Mouse (Mus musculus): ENCODE data around the gene Wee2. TPM values are rescaled to one million over a fixed set of nuclear protein-coding genes. Genes with fewer than 3 reads are reported as not detected.

The Wee2 gene
- polyA plus RNA-seq, 1 experiment from 2014 or later = not detected

- 42% methylated on average over 6 of the region's 6 CpGs for WGBS (ENCODE audit: insufficient replicate concordance)
- H3K4me1 ChIP-seq (ENCODE audit: insufficient read depth) = no peaks in the 10 kb centered on the region
- H3K4me2 ChIP-seq (ENCODE audit: low read depth, low read length) = no peak overlapping the region
- DNase-seq = no peak
- no peaks in the 10 kb centered on the region for H3K36me3 ChIP-seq (replicated peaks; ENCODE audit: insufficient read depth, low read length)
- H3K9me3 ChIP-seq (ENCODE audit: low read length) = no peaks in the 10 kb centered on the region
- ATAC-seq = no peak
- no peak overlapping the region for H3K27ac ChIP-seq (ENCODE audit: low read depth)
- no peak overlapping the region for H3K9ac ChIP-seq (replicated peaks)
- H3K27me3 ChIP-seq (ENCODE audit: insufficient read depth, low read length) = peaks cover 3% of the 10 kb centered on the region; the same call in 1 of the 2 replicates
- no peak overlapping the region for H3K4me3 ChIP-seq (ENCODE audit: low read depth, low read length)
- TF ChIP-seq EP300 (IDR thresholded peaks at IDR 0.05; ENCODE audit: low read depth) = no peak
- TF ChIP-seq CTCF (IDR thresholded peaks at IDR 0.05; ENCODE audit: low read depth) = peak; percentile 41
These were observed 26.8 kb downstream of the Wee2 start for GRCm38 (mm10) chr6:40465710-40466109.

GRCm38 (mm10) chr6:40470916-40471719 lies 32.2 kb downstream of the Wee2 start, which contains the start of gene Ssbp1:
Gene Ssbp1 (plus strand): TSS chr6:40471352.
- DNase-seq (peak; percentile 93), ATAC-seq (peak; percentile 98)
- H3K36me3 ChIP-seq (replicated peaks; ENCODE audit: insufficient read depth, low read length) = peaks cover 26% of the 10 kb centered on the region
- peak within 1 kb of the TSS; percentile 96 for H3K27ac ChIP-seq (ENCODE audit: low read depth)
- H3K27me3 ChIP-seq (ENCODE audit: insufficient read depth, low read length) = no peaks in the 10 kb centered on the region
- no peaks in the 10 kb centered on the region for H3K9me3 ChIP-seq (ENCODE audit: low read length)
- peak within 1 kb of the TSS; percentile 76 for H3K4me2 ChIP-seq (ENCODE audit: low read depth, low read length)
- peak within 1 kb of the TSS; percentile 80 for H3K4me3 ChIP-seq (ENCODE audit: low read depth, low read length)
- under 1% methylated on average over 54 of the region's 54 CpGs for WGBS (ENCODE audit: insufficient replicate concordance)
- peak within 1 kb of the TSS; percentile 88 for H3K9ac ChIP-seq (replicated peaks)
- TF ChIP-seq EP300 (IDR thresholded peaks at IDR 0.05; ENCODE audit: low read depth) = peak; percentile 83
- peak; percentile 33; the same call in 1 of the 2 replicates for TF ChIP-seq CTCF (IDR thresholded peaks at IDR 0.05; ENCODE audit: low read depth)
- H3K4me1 ChIP-seq (ENCODE audit: insufficient read depth) = peaks cover 4% of the 10 kb centered on the region; the same call in 1 of the 2 replicates

- 0% methylated on average over 7 of the region's 7 CpGs for WGBS (ENCODE audit: insufficient replicate concordance)
- Histone ChIP-seq H3K27me3 (ENCODE audit: insufficient read depth, low read length) (no peaks in the 10 kb centered on the region), H3K27ac (ENCODE audit: low read depth) (peak overlapping the region; percentile 96), H3K4me2 (ENCODE audit: low read depth, low read length) (peak overlapping the region; percentile 76), H3K4me3 (ENCODE audit: low read depth, low read length) (peak overlapping the region; percentile 80), H3K9ac (replicated peaks) (peak overlapping the region; percentile 88), H3K36me3 (replicated peaks; ENCODE audit: insufficient read depth, low read length) (peaks cover 29% of the 10 kb centered on the region), H3K4me1 (ENCODE audit: insufficient read depth) (peaks cover 4% of the 10 kb centered on the region; the same call in 1 of the 2 replicates), H3K9me3 (ENCODE audit: low read length) (no peaks in the 10 kb centered on the region)
- DNase-seq = no peak
- no peak for TF ChIP-seq CTCF (IDR thresholded peaks at IDR 0.05; ENCODE audit: low read depth)
- no peak for ATAC-seq
These were observed 32.8 kb downstream of the Wee2 start for GRCm38 (mm10) chr6:40471720-40472010.

- Histone ChIP-seq H3K9me3 (ENCODE audit: low read length) (no peaks in the 10 kb centered on the region), H3K4me1 (ENCODE audit: insufficient read depth) (peaks cover 4% of the 10 kb centered on the region; the same call in 1 of the 2 replicates), H3K36me3 (replicated peaks; ENCODE audit: insufficient read depth, low read length) (peaks cover 47% of the 10 kb centered on the region), H3K27ac (ENCODE audit: low read depth) (no peak overlapping the region), H3K4me3 (ENCODE audit: low read depth, low read length) (no peak overlapping the region), H3K9ac (replicated peaks) (no peak overlapping the region), H3K4me2 (ENCODE audit: low read depth, low read length) (no peak overlapping the region), H3K27me3 (ENCODE audit: insufficient read depth, low read length) (no peaks in the 10 kb centered on the region)
- DNase-seq (no peak), ATAC-seq (no peak)
- TF ChIP-seq CTCF (IDR thresholded peaks at IDR 0.05; ENCODE audit: low read depth) (no peak), EP300 (IDR thresholded peaks at IDR 0.05; ENCODE audit: low read depth) (no peak)
- 71% methylated on average over 4 of the region's 4 CpGs for whole genome bisulfite sequencing (ENCODE audit: insufficient replicate concordance)
These were observed 37.2 kb downstream of the Wee2 start for GRCm38 (mm10) chr6:40476132-40476531.

- Histone ChIP-seq H3K27me3 (ENCODE audit: insufficient read depth, low read length) (no peaks in the 10 kb centered on the region), H3K27ac (ENCODE audit: low read depth) (no peak overlapping the region), H3K9ac (replicated peaks) (no peak overlapping the region), H3K4me1 (ENCODE audit: insufficient read depth) (no peaks in the 10 kb centered on the region), H3K9me3 (ENCODE audit: low read length) (no peaks in the 10 kb centered on the region), H3K4me3 (ENCODE audit: low read depth, low read length) (no peak overlapping the region), H3K36me3 (replicated peaks; ENCODE audit: insufficient read depth, low read length) (peaks cover 63% of the 10 kb centered on the region), H3K4me2 (ENCODE audit: low read depth, low read length) (no peak overlapping the region)
- TF ChIP-seq CTCF (IDR thresholded peaks at IDR 0.05; ENCODE audit: low read depth) (peak; percentile 38; the same call in 1 of the 2 replicates), EP300 (IDR thresholded peaks at IDR 0.05; ENCODE audit: low read depth) (no peak)
- no peak for ATAC-seq
- WGBS (ENCODE audit: insufficient replicate concordance) = 71% methylated on average over 1 of the region's 1 CpGs
- no peak for DNase-seq
These were observed 40.8 kb downstream of the Wee2 start for GRCm38 (mm10) chr6:40479705-40480104.

GRCm38 (mm10) chr6:40482318-40482717 lies 43.4 kb downstream of the Wee2 start:
- Histone ChIP-seq H3K27me3 (ENCODE audit: insufficient read depth, low read length) (no peaks in the 10 kb centered on the region), H3K36me3 (replicated peaks; ENCODE audit: insufficient read depth, low read length) (peaks cover 44% of the 10 kb centered on the region), H3K27ac (ENCODE audit: low read depth) (no peak overlapping the region), H3K9me3 (ENCODE audit: low read length) (no peaks in the 10 kb centered on the region), H3K4me3 (ENCODE audit: low read depth, low read length) (no peak overlapping the region), H3K4me2 (ENCODE audit: low read depth, low read length) (no peak overlapping the region), H3K9ac (replicated peaks) (no peak overlapping the region), H3K4me1 (ENCODE audit: insufficient read depth) (no peaks in the 10 kb centered on the region)
- 91% methylated on average over 5 of the region's 5 CpGs for WGBS (ENCODE audit: insufficient replicate concordance)
- TF ChIP-seq EP300 (IDR thresholded peaks at IDR 0.05; ENCODE audit: low read depth) = no peak
- no peak for DNase-seq
- no peak for ATAC-seq
